Mouse (Mus musculus) small intestine, adult 10 weeks (tissue): ENCODE measurements around the gene Cytip. TPM values are rescaled to one million over a fixed set of nuclear protein-coding genes. Genes with fewer than 3 reads are reported as not detected.

ENCODE experiments used
- polyA plus RNA-seq: library from polyadenylated mRNA; stranded (reverse); fragments of 350-450 nt; fragmentation: Illumina TruSeq; extraction: RNeasy Lipid Tissue Mini Kit (QIAGEN cat#74804); gene quantifications from one replicate; pipeline ENCODE4 v1.2.3, GENCODE M21; 2014; ENCODE audit warnings: low replicate concordance

Gene Cytip
- 27.2 TPM for polyA plus RNA-seq

DNA sequence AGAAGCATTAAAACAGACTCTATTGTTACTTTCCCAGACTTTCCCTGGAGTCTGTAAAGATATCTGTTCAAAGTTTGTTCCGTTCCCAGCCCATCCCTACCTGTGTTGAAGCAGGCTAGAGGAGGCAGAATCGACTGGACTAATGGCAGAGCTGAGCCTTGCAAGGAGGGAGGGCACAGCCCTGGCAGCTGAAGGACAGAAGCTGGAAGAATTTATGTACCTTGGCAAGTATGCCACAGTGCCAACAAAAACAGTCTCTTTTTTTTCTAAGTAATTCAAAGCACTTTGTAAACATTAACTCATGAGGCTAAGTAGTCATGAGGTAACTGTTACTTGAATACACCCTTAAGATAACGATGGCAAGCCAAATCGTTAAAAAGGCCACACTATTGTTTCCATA lies at the start of gene Cytip:
Cytip (minus strand) TSS at position 187 of the 400 bp plus-strand sequence.

Other genes starting within 250 kb of the Cytip start
- gene Galnt5, start 197.6 kb downstream of the Cytip start, polyA plus RNA-seq, result 5.6 TPM
- gene Ermn, start 142.7 kb downstream of the Cytip start, polyA plus RNA-seq, result not detected
- 7.1 TPM for gene Acvr1c, start 162.4 kb upstream of the Cytip start, polyA plus RNA-seq